Mouse (Mus musculus): ENCODE data around the gene Rftn1.

DNA sequence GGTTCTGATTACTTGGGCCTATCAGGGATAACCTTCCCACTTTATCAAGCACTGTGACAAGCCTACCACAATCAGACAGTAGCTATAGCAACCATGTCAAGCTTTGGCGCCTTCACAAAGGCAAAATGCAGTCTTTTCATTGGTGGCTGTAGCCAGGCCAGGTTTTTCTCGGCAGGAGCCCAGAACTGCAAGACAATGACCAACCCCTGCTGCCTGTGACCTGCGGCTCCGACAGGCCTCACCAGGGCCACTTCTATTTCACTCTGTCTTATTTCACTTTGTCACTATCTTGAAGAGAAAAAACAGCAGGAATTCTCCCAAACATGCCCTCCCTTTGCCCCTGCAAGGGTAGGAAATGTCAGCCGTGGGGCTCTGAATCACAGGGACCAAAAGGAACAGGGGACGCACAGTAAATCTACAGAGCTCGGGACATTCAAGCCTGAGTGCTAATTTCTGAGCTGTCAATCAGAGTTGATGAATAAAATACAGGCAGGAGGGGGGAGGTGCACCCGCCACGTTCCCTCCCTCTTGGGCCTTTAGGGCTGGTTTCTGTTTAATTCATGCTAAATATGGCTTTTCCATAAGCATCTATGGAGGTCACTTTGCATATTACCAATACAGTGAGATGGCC is 183.6 kb downstream of the Rftn1 start:
- TF ChIP-seq CTCF (conservative IDR thresholded peaks at IDR 0.05; ENCODE audit: insufficient read depth, insufficient read length, low read depth, low read length) = no peak
- no peak for TF ChIP-seq POLR2A (IDR thresholded peaks at IDR 0.05; ENCODE audit: low read depth, low read length)
